Mouse (Mus musculus) heart, embryonic 14.5 days (tissue): Measurements from ENCODE around the gene Gtf2e1. TPM values are rescaled to one million over a fixed set of nuclear protein-coding genes. Genes with fewer than 3 reads are reported as not detected.

ENCODE experiments used
- ATAC-seq: fragments of 200-750 bp; cut with Nextera tagmentation; 2 replicates; pipeline ENCODE4 v1.8.0; 2017; ENCODE audit warnings: low read depth, moderate TSS enrichment; ENCODE audit not compliant: insufficient number of reproducible peaks, insufficient read depth, low FRiP score
- H3K27ac ChIP-seq, 2 experiments: fragments of 200-500 bp in 1 of 2; fragments of 300-500 bp in 1 of 2; sonication (generic) in 1 of 2; replicated peaks in 1 of 2; 2 replicates each; pipeline ENCODE4 v1.5.1; 2012 to 2014; ENCODE audit warnings: low read depth in 2 of 2, low read length in 2 of 2, control low read depth in 1 of 2, mild to moderate bottlenecking in 1 of 2, mixed read lengths in 1 of 2; ENCODE audit not compliant: control insufficient read depth in 1 of 2, insufficient read depth in 1 of 2
- H3K27me3 ChIP-seq: fragments of 300-500 bp; sonication (generic); 2 replicates; pipeline ENCODE4 v1.6.1; 2014; ENCODE audit warnings: mild to moderate bottlenecking, low read length, control low read depth; ENCODE audit not compliant: control insufficient read depth, insufficient read depth
- H3K36me3 ChIP-seq: fragments of 300-500 bp; sonication (generic); 2 replicates; pipeline ENCODE4 v1.6.1; 2014; ENCODE audit warnings: mild to moderate bottlenecking, control low read depth, low read length, mixed read lengths; ENCODE audit not compliant: control insufficient read depth, insufficient read depth
- H3K4me1 ChIP-seq, 2 experiments: fragments of 200-500 bp in 1 of 2; fragments of 300-500 bp in 1 of 2; sonication (generic) in 1 of 2; 2 replicates each; pipeline ENCODE4 v1.6.1; 2012 to 2014; ENCODE audit warnings: low read length in 2 of 2, control low read depth in 1 of 2, mixed read lengths in 1 of 2; ENCODE audit not compliant: control insufficient read depth in 2 of 2, insufficient read depth in 2 of 2
- H3K4me2 ChIP-seq: fragments of 300-500 bp; sonication (generic); 2 replicates; pipeline ENCODE4 v1.6.1; 2014; ENCODE audit warnings: mild to moderate bottlenecking, low read length
- H3K4me3 ChIP-seq, 2 experiments: fragments of 200-500 bp in 1 of 2; fragments of 300-500 bp in 1 of 2; sonication (generic) in 1 of 2; 2 replicates each; pipeline ENCODE4 v1.5.1; 2012 to 2014; ENCODE audit warnings: low read length in 2 of 2, mild to moderate bottlenecking in 2 of 2, control low read depth in 1 of 2, low read depth in 1 of 2, moderate library complexity in 1 of 2; ENCODE audit not compliant: control insufficient read depth in 1 of 2, insufficient read depth in 1 of 2
- H3K9ac ChIP-seq: fragments of 300-500 bp; sonication (generic); 2 replicates; pipeline ENCODE4 v1.6.1; 2014; ENCODE audit warnings: mild to moderate bottlenecking, low read length
- H3K9me3 ChIP-seq: fragments of 300-500 bp; sonication (generic); 2 replicates; pipeline ENCODE4 v1.6.1; 2016; ENCODE audit warnings: low read length, control low read depth; ENCODE audit not compliant: control insufficient read depth
- WGBS: fragments of 180-500 bp; shearing (Covaris S2); extraction: QIAGEN DNeasy Blood & Tissue Kit; methylation state at CpG from one replicate; pipeline ENCODE4 v1.1.7; 2014; 5-methylcytosine and 5-hydroxymethylcytosine counted together
- polyA plus RNA-seq: library from polyadenylated mRNA; unstranded; fragments of >200 nt; fragmentation: Nextera tagmentation; extraction: Ambion mirVana; gene quantifications from 2 replicates; pipeline ENCODE4 v1.2.1, GENCODE M21; 2014

The Gtf2e1 gene
- polyA plus RNA-seq, 1 experiment from 2014 or later, result 21.2 TPM

- 81% methylated on average over 6 of the region's 6 CpGs for WGBS
- Histone ChIP-seq H3K36me3 (peaks cover 17% of the 10 kb centered on the region), H3K9ac (no peak overlapping the region), H3K9me3 (no peaks in the 10 kb centered on the region), H3K27ac (no peak overlapping the region), H3K4me1 (peaks cover 0 to 13% of the 10 kb centered on the region in 2 experiments; a peak in 2 of 4 replicates), H3K4me3 (no peak overlapping the region), H3K27me3 (no peaks in the 10 kb centered on the region), H3K4me2 (no peak overlapping the region)
- no peak for ATAC-seq
Observed at GRCm38 (mm10) chr16:37566107-37566506, 26.5 kb upstream of the Gtf2e1 start.

DNA sequence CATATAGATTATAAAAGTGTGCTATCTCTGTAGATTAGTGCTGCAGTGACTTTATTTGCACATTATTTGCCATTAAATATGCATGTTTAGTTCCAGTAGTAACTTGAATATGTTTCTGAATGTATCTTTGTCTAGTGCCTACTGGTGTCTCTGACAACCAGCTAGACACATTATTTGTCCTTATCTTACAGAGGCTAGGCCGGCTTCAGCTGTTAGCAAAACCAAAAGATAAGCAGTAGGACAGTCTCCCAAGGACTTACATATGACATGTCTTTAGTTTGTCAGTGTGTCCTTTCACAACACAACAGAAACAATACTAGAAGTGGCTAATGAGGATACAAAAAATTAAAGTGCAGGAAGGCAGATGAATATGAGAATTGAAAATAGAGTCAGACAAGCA lies 25.5 kb upstream of the Gtf2e1 start:
- 9% methylated on average over 1 of the region's 1 CpGs for WGBS
- no peak overlapping the region for H3K4me2 ChIP-seq
- peaks cover 12% of the 10 kb centered on the region for H3K36me3 ChIP-seq
- ATAC-seq, result no peak
- H3K9me3 ChIP-seq, result no peaks in the 10 kb centered on the region
- H3K9ac ChIP-seq, result no peak overlapping the region
- peak overlapping the region in 1 of 2 experiments; percentile 38; a peak in 2 of 4 replicates for H3K27ac ChIP-seq
- no peak overlapping the region for H3K4me3 ChIP-seq
- H3K27me3 ChIP-seq, result no peaks in the 10 kb centered on the region
- H3K4me1 ChIP-seq, result peaks cover 0 to 13% of the 10 kb centered on the region in 2 experiments; a peak in 2 of 4 replicates

DNA sequence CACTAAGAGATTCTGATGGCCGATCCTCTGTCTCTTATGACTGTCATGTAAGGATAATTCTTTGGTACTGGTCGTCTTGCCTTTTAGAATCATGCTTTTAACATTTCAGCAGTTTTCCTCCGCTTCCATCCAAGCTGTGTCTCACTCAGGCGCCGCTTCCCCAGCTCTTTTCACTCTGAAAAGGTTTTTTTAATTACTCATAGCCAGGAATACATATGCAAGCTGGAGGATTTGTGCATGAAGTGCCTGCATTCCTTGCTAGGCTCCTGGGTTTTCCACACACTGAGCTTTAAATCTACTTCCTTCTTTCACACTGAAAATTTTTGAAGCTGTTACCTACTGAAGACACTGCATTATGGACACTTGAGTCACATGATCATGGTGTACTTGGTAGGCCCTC lies 23.4 kb upstream of the Gtf2e1 start:
- no peak for ATAC-seq
- no peaks in the 10 kb centered on the region for H3K9me3 ChIP-seq
- H3K4me2 ChIP-seq, result no peak overlapping the region
- no peak overlapping the region for H3K4me3 ChIP-seq
- 85% methylated on average over 5 of the region's 5 CpGs for WGBS
- peaks cover 27% of the 10 kb centered on the region for H3K36me3 ChIP-seq
- no peaks in the 10 kb centered on the region for H3K27me3 ChIP-seq
- no peak overlapping the region for H3K27ac ChIP-seq
- H3K4me1 ChIP-seq, result peaks cover 0 to 13% of the 10 kb centered on the region in 2 experiments; a peak in 2 of 4 replicates
- no peak overlapping the region for H3K9ac ChIP-seq

DNA sequence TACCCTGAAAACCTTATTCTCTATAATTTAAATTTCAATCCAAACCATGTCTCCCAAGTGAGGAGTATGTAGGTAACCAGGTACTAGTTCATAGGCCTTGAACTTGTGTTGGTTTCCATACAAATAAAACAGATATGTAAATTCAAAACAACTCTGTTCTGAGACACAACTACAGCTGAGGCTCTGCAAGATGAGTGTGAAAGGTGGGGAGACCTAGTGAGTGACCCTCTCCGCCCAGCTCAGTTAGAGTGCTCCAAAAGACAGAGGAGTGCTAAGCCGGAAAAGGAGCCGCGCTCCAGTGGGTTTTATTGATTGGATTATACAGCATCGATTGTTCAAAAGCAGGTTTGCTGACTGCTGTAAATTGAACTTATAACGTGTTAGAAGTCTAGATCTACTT lies 22.8 kb upstream of the Gtf2e1 start:
- H3K4me1 ChIP-seq, result peaks cover 0 to 13% of the 10 kb centered on the region in 2 experiments; a peak in 2 of 4 replicates
- peaks cover 32% of the 10 kb centered on the region for H3K36me3 ChIP-seq
- no peaks in the 10 kb centered on the region for H3K27me3 ChIP-seq
- no peak overlapping the region for H3K4me3 ChIP-seq
- no peak overlapping the region for H3K27ac ChIP-seq
- H3K4me2 ChIP-seq, result no peak overlapping the region
- ATAC-seq, result no peak
- H3K9ac ChIP-seq, result no peak overlapping the region
- no peaks in the 10 kb centered on the region for H3K9me3 ChIP-seq
- 94% methylated on average over 6 of the region's 6 CpGs for WGBS

GRCm38 (mm10) chr16:37552824-37553223 lies 13.2 kb upstream of the Gtf2e1 start:
- ATAC-seq, result no peak
- no peak overlapping the region for H3K4me3 ChIP-seq
- H3K4me2 ChIP-seq, result no peak overlapping the region
- H3K9ac ChIP-seq, result no peak overlapping the region
- H3K9me3 ChIP-seq, result no peaks in the 10 kb centered on the region
- WGBS, result 83% methylated on average over 3 of the region's 3 CpGs
- H3K36me3 ChIP-seq, result peaks cover 14% of the 10 kb centered on the region
- no peak overlapping the region for H3K27ac ChIP-seq
- H3K27me3 ChIP-seq, result no peaks in the 10 kb centered on the region
- peaks cover 4 to 20% of the 10 kb centered on the region in 2 experiments; a peak in 3 of 4 replicates for H3K4me1 ChIP-seq

- peak; percentile 56; the same call in 1 of the 2 replicates for ATAC-seq
- peak overlapping the region; percentile 77 to 93 for H3K27ac ChIP-seq
- no peak overlapping the region for H3K4me3 ChIP-seq
- WGBS, result 35% methylated on average over 2 of the region's 2 CpGs
- H3K9me3 ChIP-seq, result no peaks in the 10 kb centered on the region
- no peak overlapping the region for H3K9ac ChIP-seq
- peaks cover 4 to 20% of the 10 kb centered on the region in 2 experiments; a peak in 3 of 4 replicates for H3K4me1 ChIP-seq
- H3K27me3 ChIP-seq, result no peaks in the 10 kb centered on the region
- peak overlapping the region; percentile 58; the same call in 1 of the 2 replicates for H3K4me2 ChIP-seq
- peaks cover 4% of the 10 kb centered on the region for H3K36me3 ChIP-seq
Observed at GRCm38 (mm10) chr16:37550981-37551380, 11.4 kb upstream of the Gtf2e1 start.

DNA sequence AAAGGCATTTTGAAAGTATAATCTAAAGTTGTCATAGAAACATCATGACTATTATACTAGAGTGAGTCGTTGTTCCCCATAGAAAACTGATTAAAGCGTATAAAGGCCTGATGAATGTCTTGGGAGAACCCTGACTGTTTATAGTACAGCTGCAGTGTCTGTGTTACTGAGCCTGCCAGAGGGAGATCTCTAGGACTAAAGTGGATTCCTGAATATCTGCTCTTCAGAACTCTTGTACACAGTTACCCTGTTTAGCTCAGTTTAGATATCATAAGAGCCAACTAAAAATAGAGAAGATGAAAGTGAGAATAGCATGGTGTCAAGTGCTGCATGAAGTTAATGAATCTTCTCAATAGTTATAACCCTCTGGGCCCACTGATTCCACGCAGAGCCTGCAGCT lies 10.7 kb upstream of the Gtf2e1 start:
- H3K4me1 ChIP-seq, result peaks cover 4 to 20% of the 10 kb centered on the region in 2 experiments; a peak in 3 of 4 replicates
- no peaks in the 10 kb centered on the region for H3K9me3 ChIP-seq
- no peak overlapping the region for H3K4me3 ChIP-seq
- peak overlapping the region; percentile 45 for H3K9ac ChIP-seq
- no peaks in the 10 kb centered on the region for H3K27me3 ChIP-seq
- 41% methylated on average over 3 of the region's 3 CpGs for WGBS
- peak overlapping the region; percentile 91 to 93 for H3K27ac ChIP-seq
- H3K36me3 ChIP-seq, result peaks cover 4% of the 10 kb centered on the region
- peak overlapping the region; percentile 58 for H3K4me2 ChIP-seq
- peak; percentile 68 for ATAC-seq

GRCm38 (mm10) chr16:37546312-37546711 lies 6.7 kb upstream of the Gtf2e1 start:
- Histone ChIP-seq H3K4me2 (no peak overlapping the region), H3K4me1 (peaks cover 4 to 19% of the 10 kb centered on the region in 2 experiments; a peak in 3 of 4 replicates), H3K9me3 (no peaks in the 10 kb centered on the region), H3K27ac (no peak overlapping the region), H3K4me3 (no peak overlapping the region), H3K9ac (no peak overlapping the region), H3K27me3 (no peaks in the 10 kb centered on the region), H3K36me3 (peaks cover 36% of the 10 kb centered on the region)
- 80% methylated on average over 5 of the region's 5 CpGs for WGBS
- no peak for ATAC-seq
